Mouse (Mus musculus) stomach, embryonic 15.5 days (tissue): Measurements from ENCODE around the gene Slc22a2. TPM values are rescaled to one million over a fixed set of nuclear protein-coding genes. Genes with fewer than 3 reads are reported as not detected.
"Not testable (repeated sequence)": the region's sequence is repeated elsewhere in the genome, so short reads cannot be mapped to it uniquely, and the experiment has no call there.

Source experiments
- ATAC-seq: fragments of 200-750 bp; cut with Nextera tagmentation; 2 replicates; pipeline ENCODE4 v1.8.0; 2017; ENCODE audit warnings: low read depth, moderate number of reproducible peaks, moderate TSS enrichment; ENCODE audit not compliant: insufficient read depth, low FRiP score
- H3K27ac ChIP-seq: fragments of 300-500 bp; sonication (generic); 2 replicates; pipeline ENCODE4 v1.5.1; 2015; ENCODE audit warnings: mild to moderate bottlenecking, inconsistent platforms
- H3K27me3 ChIP-seq: fragments of 300-500 bp; sonication (generic); replicated peaks from 2 replicates; pipeline ENCODE4 v1.6.1; 2015; ENCODE audit warnings: inconsistent platforms
- H3K36me3 ChIP-seq: fragments of 300-500 bp; sonication (generic); 2 replicates; pipeline ENCODE4 v1.6.1; 2015; ENCODE audit warnings: inconsistent platforms
- H3K4me1 ChIP-seq: fragments of 300-500 bp; sonication (generic); 2 replicates; pipeline ENCODE4 v1.6.1; 2015; ENCODE audit warnings: inconsistent platforms
- H3K4me2 ChIP-seq: fragments of 300-500 bp; sonication (generic); 2 replicates; pipeline ENCODE4 v1.6.1; 2015; ENCODE audit warnings: mild to moderate bottlenecking, inconsistent platforms
- H3K4me3 ChIP-seq: fragments of 300-500 bp; sonication (generic); replicated peaks from 2 replicates; pipeline ENCODE4 v1.5.1; 2015; ENCODE audit warnings: inconsistent platforms
- H3K9ac ChIP-seq: fragments of 300-500 bp; sonication (generic); 2 replicates; pipeline ENCODE4 v1.6.1; 2015; ENCODE audit warnings: inconsistent platforms
- H3K9me3 ChIP-seq: fragments of 300-500 bp; sonication (generic); 2 replicates; pipeline ENCODE4 v1.6.1; 2016; ENCODE audit warnings: inconsistent platforms
- WGBS: fragments of 180-500 bp; shearing (Covaris S2); methylation state at CpG from one replicate; pipeline ENCODE4 v1.1.7; 2015; 5-methylcytosine and 5-hydroxymethylcytosine counted together
- polyA plus RNA-seq: library from polyadenylated mRNA; unstranded; fragments of >200 nt; fragmentation: Nextera tagmentation; extraction: Ambion mirVana; gene quantifications from 2 replicates; pipeline ENCODE4 v1.2.1, GENCODE M21; 2015

Slc22a2 gene
- 0.15 TPM in 2 replicates for polyA plus RNA-seq

GRCm38 (mm10) chr17:12583991-12584390 is at the start of gene Slc22a2:
Gene Slc22a2, plus strand, starts transcription at chr17:12584132.
- H3K27me3 ChIP-seq: no peaks in the 10 kb centered on the region; the same call in 1 of the 2 replicates
- H3K4me2 ChIP-seq: no peak within 1 kb of the TSS
- H3K9ac ChIP-seq: no peak within 1 kb of the TSS
- no peak within 1 kb of the TSS for H3K4me3 ChIP-seq
- no peaks in the 10 kb centered on the region for H3K36me3 ChIP-seq
- no peak for ATAC-seq
- H3K9me3 ChIP-seq: no peaks in the 10 kb centered on the region
- whole genome bisulfite sequencing: 50% methylated on average over 10 of the region's 10 CpGs
- no peak within 1 kb of the TSS for H3K27ac ChIP-seq
- H3K4me1 ChIP-seq: no peaks in the 10 kb centered on the region

- Histone ChIP-seq H3K27ac (no peak overlapping the region), H3K4me1 (peaks cover 6% of the 10 kb centered on the region; the same call in 1 of the 2 replicates)
- no peak for ATAC-seq
Measured at GRCm38 (mm10) chr17:12534353-12535145, 49.4 kb upstream of the Slc22a2 start.

DNA sequence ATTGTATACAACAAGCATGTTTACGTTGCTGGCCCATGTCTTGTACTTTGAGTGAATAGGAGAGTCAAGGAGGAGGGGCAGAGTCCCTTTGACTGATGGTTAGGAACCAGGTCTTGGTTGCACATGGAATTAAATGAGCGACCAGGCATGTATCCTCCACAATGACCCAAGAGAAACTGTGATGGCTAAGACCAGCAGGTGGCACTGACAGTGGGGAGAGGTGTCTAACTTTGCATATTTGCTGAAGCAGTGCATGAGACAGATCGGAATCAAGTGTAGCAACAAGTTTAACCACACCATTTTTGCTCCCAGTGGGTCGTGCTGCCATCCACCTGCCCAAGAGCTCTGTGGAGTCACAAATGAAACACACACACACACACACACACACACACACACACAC is 21.7 kb upstream of the Slc22a2 start:
- no peaks in the 10 kb centered on the region for H3K27me3 ChIP-seq
- ATAC-seq: no peak

More at GRCm38 (mm10) chr17:12534353-12535145, 49.4 kb upstream of the Slc22a2 start:
- WGBS: 44% methylated on average over 13 of the region's 13 CpGs
- H3K9ac ChIP-seq: no peak overlapping the region
- no peak overlapping the region for H3K4me2 ChIP-seq
- no peaks in the 10 kb centered on the region for H3K27me3 ChIP-seq
- no peaks in the 10 kb centered on the region for H3K36me3 ChIP-seq
- H3K9me3 ChIP-seq: no peaks in the 10 kb centered on the region
- H3K4me3 ChIP-seq: no peak overlapping the region

GRCm38 (mm10) chr17:12564481-12565000 is 19.4 kb upstream of the Slc22a2 start:
- not testable (repeated sequence) for H3K36me3 ChIP-seq, H3K27me3 ChIP-seq, H3K27ac ChIP-seq, H3K4me3 ChIP-seq, H3K9ac ChIP-seq, H3K9me3 ChIP-seq, H3K4me1 ChIP-seq, H3K4me2 ChIP-seq, ATAC-seq
- 45% methylated on average over 6 of the region's 6 CpGs for WGBS

More for the DNA sequence above, 21.7 kb upstream of the Slc22a2 start:
- Histone ChIP-seq H3K27ac (no peak overlapping the region), H3K36me3 (no peaks in the 10 kb centered on the region), H3K9me3 (no peaks in the 10 kb centered on the region), H3K4me1 (no peaks in the 10 kb centered on the region), H3K9ac (no peak overlapping the region), H3K4me3 (no peak overlapping the region), H3K4me2 (no peak overlapping the region)
- WGBS: 79% methylated on average over 4 of the region's 4 CpGs

GRCm38 (mm10) chr17:12565443-12565842 is 18.5 kb upstream of the Slc22a2 start:
- no peak overlapping the region for H3K9ac ChIP-seq
- H3K36me3 ChIP-seq: no peaks in the 10 kb centered on the region
- H3K27ac ChIP-seq: no peak overlapping the region
- 89% methylated on average over 6 of the region's 6 CpGs for WGBS
- ATAC-seq: no peak
- no peak overlapping the region for H3K4me3 ChIP-seq
- no peak overlapping the region for H3K4me2 ChIP-seq
- H3K27me3 ChIP-seq: no peaks in the 10 kb centered on the region
- H3K9me3 ChIP-seq: no peaks in the 10 kb centered on the region
- no peaks in the 10 kb centered on the region for H3K4me1 ChIP-seq

GRCm38 (mm10) chr17:12571316-12571715 is 12.6 kb upstream of the Slc22a2 start:
- Histone ChIP-seq H3K9ac (no peak overlapping the region), H3K4me1 (no peaks in the 10 kb centered on the region), H3K36me3 (no peaks in the 10 kb centered on the region), H3K4me2 (no peak overlapping the region), H3K9me3 (no peaks in the 10 kb centered on the region), H3K27ac (no peak overlapping the region), H3K4me3 (no peak overlapping the region), H3K27me3 (no peaks in the 10 kb centered on the region)
- ATAC-seq: no peak
- WGBS: 62% methylated on average over 6 of the region's 6 CpGs

- Histone ChIP-seq H3K4me1 (no peaks in the 10 kb centered on the region), H3K4me2 (no peak overlapping the region), H3K27me3 (no peaks in the 10 kb centered on the region), H3K36me3 (no peaks in the 10 kb centered on the region), H3K9ac (no peak overlapping the region), H3K4me3 (no peak overlapping the region), H3K27ac (no peak overlapping the region), H3K9me3 (no peaks in the 10 kb centered on the region)
- WGBS: 58% methylated on average over 9 of the region's 9 CpGs
- no peak for ATAC-seq
Measured at GRCm38 (mm10) chr17:12571924-12572463, 11.9 kb upstream of the Slc22a2 start.

DNA sequence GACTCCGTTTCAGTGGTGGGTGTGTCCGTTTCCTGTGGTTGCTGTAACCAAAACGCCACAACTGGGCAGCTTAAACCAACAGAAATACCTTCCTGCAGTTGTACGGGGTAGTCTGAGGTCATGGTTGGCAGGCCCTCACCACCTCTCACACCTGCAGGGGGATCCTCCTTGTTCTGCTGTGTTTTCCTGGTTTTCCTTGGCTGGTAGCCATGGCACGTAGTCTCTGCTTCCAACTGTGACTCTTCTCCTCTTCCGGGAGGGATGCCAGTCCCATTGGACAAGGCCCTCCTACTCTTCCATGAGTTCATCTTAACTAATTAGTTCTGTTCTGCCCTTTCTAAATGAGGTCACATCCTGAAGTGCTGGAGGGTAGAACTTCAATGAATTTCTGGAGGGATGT is 8.5 kb upstream of the Slc22a2 start:
- Histone ChIP-seq H3K9me3 (no peaks in the 10 kb centered on the region), H3K9ac (no peak overlapping the region), H3K27ac (no peak overlapping the region), H3K4me1 (no peaks in the 10 kb centered on the region), H3K4me3 (no peak overlapping the region), H3K36me3 (no peaks in the 10 kb centered on the region), H3K27me3 (no peaks in the 10 kb centered on the region), H3K4me2 (no peak overlapping the region)
- ATAC-seq: no peak
- 71% methylated on average over 6 of the region's 6 CpGs for WGBS

DNA sequence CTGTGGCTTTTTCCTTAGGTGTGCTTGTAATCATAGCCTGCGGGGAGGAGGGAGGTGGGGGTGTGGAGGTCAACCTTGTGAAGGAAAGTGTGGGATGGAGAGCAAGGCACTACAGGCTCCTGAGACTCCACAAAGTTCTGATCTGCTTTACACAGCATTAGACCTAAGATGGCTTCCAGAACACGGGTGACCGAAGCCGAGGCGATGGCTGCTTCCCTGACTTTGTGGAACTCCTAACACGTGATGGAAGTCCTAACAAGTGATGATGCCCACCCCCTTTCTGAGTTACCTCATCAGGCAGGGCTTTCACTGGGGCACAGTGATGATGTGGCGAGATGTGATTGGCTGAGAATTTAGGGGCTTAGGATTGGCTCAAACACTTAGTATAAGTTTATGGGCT is 6.8 kb upstream of the Slc22a2 start:
- Histone ChIP-seq H3K27ac (no peak overlapping the region), H3K9me3 (no peaks in the 10 kb centered on the region), H3K27me3 (no peaks in the 10 kb centered on the region), H3K4me2 (no peak overlapping the region), H3K36me3 (no peaks in the 10 kb centered on the region), H3K9ac (no peak overlapping the region), H3K4me3 (no peak overlapping the region), H3K4me1 (no peaks in the 10 kb centered on the region)
- no peak for ATAC-seq
- WGBS: 89% methylated on average over 7 of the region's 7 CpGs

DNA sequence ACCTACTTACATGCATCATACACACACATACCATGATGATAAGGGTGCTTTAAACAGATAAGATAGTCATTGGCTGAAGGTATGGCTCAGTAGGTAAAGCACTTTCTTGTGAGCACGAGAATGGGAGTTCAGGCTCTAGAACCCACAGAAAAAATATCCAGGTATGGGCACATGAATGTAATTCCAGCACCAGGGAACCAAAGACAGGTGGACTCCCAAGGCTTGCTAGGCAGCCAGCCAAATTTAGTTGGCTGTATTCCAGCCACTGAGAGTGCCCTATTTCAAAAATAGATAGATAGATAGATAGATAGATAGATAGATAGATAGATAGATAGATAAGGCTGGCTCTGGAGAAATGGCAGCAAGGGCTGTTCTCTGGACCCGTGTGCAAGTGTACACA is 1.4 kb downstream of the Slc22a2 start:
- no peaks in the 10 kb centered on the region for H3K36me3 ChIP-seq
- no peak overlapping the region for H3K9ac ChIP-seq
- no peak overlapping the region for H3K4me2 ChIP-seq
- no peaks in the 10 kb centered on the region; the same call in 1 of the 2 replicates for H3K27me3 ChIP-seq
- H3K4me1 ChIP-seq: no peaks in the 10 kb centered on the region
- no peak overlapping the region for H3K27ac ChIP-seq
- no peak for ATAC-seq
- WGBS: 86% methylated on average over 2 of the region's 2 CpGs
- no peak overlapping the region for H3K4me3 ChIP-seq
- no peaks in the 10 kb centered on the region for H3K9me3 ChIP-seq

- Histone ChIP-seq H3K9ac (no peak overlapping the region), H3K9me3 (no peaks in the 10 kb centered on the region), H3K4me1 (no peaks in the 10 kb centered on the region), H3K27me3 (no peaks in the 10 kb centered on the region; the same call in 1 of the 2 replicates), H3K36me3 (no peaks in the 10 kb centered on the region), H3K27ac (no peak overlapping the region), H3K4me2 (no peak overlapping the region), H3K4me3 (no peak overlapping the region)
- 44% methylated on average over 11 of the region's 11 CpGs for WGBS
- ATAC-seq: no peak
Measured at GRCm38 (mm10) chr17:12586966-12587365, 3.0 kb downstream of the Slc22a2 start.

DNA sequence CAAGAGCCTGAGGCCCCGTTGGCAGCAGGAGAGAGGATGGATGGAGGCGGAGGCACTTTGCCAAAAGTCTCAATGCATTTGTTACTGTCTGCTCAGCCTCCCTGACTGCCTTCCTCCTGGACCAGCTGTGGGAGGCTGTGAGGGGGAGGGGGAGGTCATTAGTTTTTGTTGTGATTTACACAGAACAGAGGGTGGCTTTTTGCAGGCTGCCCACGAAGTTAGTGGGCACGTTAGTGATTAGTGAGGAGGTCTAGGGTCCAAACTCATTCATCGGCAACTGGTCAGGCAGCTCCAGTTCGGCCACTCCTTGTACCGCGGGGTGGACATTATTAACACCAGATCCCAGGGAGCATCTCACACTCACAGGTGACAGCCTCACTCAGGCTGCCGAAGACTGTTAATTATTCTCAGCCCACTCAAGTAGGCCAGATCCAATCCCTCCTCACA is 4.9 kb downstream of the Slc22a2 start:
- Histone ChIP-seq H3K9ac (no peak overlapping the region), H3K27ac (no peak overlapping the region), H3K4me2 (no peak overlapping the region), H3K4me1 (no peaks in the 10 kb centered on the region), H3K4me3 (no peak overlapping the region), H3K27me3 (no peaks in the 10 kb centered on the region; the same call in 1 of the 2 replicates), H3K9me3 (no peaks in the 10 kb centered on the region), H3K36me3 (no peaks in the 10 kb centered on the region)
- peak; percentile 35; the same call in 1 of the 2 replicates for ATAC-seq
- 47% methylated on average over 9 of the region's 9 CpGs for WGBS
